Mouse (Mus musculus) bone marrow macrophage, adult 2 months (primary cell): ENCODE measurements around the gene Uaca. TPM values are rescaled to one million over a fixed set of nuclear protein-coding genes. Genes with fewer than 3 reads are reported as not detected.

Experiments
- H3K27ac ChIP-seq: 2 replicates; pipeline ENCODE4 v1.5.1; 2012; ENCODE audit warnings: low read depth, low read length; ENCODE audit not compliant: insufficient read depth
- H3K4me1 ChIP-seq: 2 replicates; pipeline ENCODE4 v1.6.1; 2012; ENCODE audit warnings: low read length; ENCODE audit not compliant: control insufficient read depth, insufficient read depth
- H3K4me3 ChIP-seq: 2 replicates; pipeline ENCODE4 v1.5.1; 2012; ENCODE audit warnings: mild to moderate bottlenecking, low read length, moderate library complexity; ENCODE audit not compliant: insufficient read depth
- CTCF ChIP-seq: IDR thresholded peaks from 2 replicates; pipeline ENCODE4 v1.5.1; 2012; ENCODE audit warnings: low read depth, mild to moderate bottlenecking, low read length, moderate library complexity
- POLR2A ChIP-seq: IDR thresholded peaks from 2 replicates; pipeline ENCODE4 v1.6.1; 2012; ENCODE audit warnings: mild to moderate bottlenecking, low read depth, low read length, borderline replicate concordance
- polyA plus RNA-seq: library from polyadenylated mRNA; stranded (reverse); fragments of >200 nt; gene quantifications from 2 replicates; pipeline ENCODE4 v1.2.4, GENCODE M21; 2012; ENCODE audit not compliant: missing spikeins, insufficient read depth, insufficient read length

The Uaca gene
- polyA plus RNA-seq, 1 experiment: 6.0 TPM

DNA sequence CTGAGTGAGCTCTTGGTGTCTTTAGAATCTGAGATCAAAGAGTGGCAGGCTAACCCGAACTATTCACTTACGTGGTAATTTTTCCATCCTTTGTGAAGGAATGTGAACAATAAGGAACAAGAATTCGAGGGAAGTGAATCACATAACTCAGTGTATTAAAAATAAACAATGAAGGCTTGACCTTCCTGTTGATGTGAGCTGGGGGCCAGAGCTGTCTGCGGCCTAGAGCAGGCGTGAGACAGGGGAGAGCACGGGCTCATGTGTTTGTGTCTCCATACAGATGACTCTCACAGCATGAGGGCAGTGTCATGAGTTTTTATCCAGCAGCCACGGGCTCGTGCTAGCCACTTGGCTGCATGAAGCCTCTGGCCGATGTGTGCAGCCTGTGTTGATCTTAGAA is 54.4 kb downstream of the Uaca start:
- Histone ChIP-seq H3K4me3 (no peak overlapping the region), H3K4me1 (peaks cover 16% of the 10 kb centered on the region), H3K27ac (no peak overlapping the region)
- TF ChIP-seq POLR2A (no peak), CTCF (no peak)

DNA sequence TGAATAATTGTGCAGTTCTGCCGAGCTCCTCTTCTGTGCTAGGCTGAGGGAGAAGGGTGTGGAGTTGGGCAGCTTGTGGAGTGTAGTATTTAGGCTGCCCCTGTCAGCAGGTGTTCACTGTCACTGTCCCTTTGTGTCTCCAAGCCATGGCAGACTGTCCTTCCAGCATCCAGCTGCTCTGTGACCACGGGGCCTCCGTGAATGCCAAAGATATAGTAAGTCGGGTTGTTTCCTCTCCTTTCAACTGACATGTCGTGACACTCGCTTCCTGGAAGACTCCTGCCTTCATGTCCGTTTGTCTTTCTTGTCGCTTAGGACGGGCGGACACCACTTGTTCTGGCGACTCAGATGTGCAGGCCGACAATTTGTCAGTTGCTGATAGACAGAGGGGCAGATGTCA is 55.6 kb downstream of the Uaca start:
- Histone ChIP-seq H3K27ac (no peak overlapping the region), H3K4me1 (peaks cover 16% of the 10 kb centered on the region), H3K4me3 (no peak overlapping the region)
- no peak for TF ChIP-seq CTCF
- TF ChIP-seq POLR2A: no peak

DNA sequence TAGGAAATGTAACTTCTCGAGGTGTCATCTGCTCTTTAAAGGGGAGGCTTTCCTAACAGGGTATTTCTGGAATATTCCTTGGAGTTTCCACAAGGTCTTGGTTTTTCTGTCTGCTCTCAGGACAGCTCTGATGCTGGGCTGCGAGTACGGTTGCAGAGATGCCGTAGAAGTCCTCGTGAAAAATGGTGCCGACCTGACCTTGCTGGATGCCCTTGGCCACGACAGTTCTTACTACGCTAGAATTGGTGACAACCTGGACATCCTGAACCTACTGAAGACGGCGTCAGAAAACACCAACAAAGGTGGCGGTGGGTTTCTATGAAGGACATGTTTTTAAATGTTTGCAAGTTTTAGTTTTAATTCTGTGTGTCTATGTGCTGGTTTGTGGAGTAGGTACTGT is 59.9 kb downstream of the Uaca start:
- Histone ChIP-seq H3K27ac (no peak overlapping the region), H3K4me3 (no peak overlapping the region), H3K4me1 (no peaks in the 10 kb centered on the region)
- TF ChIP-seq POLR2A: no peak
- no peak for TF ChIP-seq CTCF

- no peak overlapping the region for H3K27ac ChIP-seq
- H3K4me1 ChIP-seq: no peaks in the 10 kb centered on the region
- TF ChIP-seq CTCF: 0 out of 2 replicates have a peak, but pooled peaks have one; percentile 38
- no peak for TF ChIP-seq POLR2A
- H3K4me3 ChIP-seq: no peak overlapping the region
Measured at GRCm38 (mm10) chr9:60857833-60858232, 63.5 kb downstream of the Uaca start.

GRCm38 (mm10) chr9:60858306-60858960 is 64.1 kb downstream of the Uaca start:
- Histone ChIP-seq H3K4me1 (no peaks in the 10 kb centered on the region), H3K27ac (no peak overlapping the region), H3K4me3 (no peak overlapping the region)
- TF ChIP-seq CTCF (no peak), POLR2A (no peak)

DNA sequence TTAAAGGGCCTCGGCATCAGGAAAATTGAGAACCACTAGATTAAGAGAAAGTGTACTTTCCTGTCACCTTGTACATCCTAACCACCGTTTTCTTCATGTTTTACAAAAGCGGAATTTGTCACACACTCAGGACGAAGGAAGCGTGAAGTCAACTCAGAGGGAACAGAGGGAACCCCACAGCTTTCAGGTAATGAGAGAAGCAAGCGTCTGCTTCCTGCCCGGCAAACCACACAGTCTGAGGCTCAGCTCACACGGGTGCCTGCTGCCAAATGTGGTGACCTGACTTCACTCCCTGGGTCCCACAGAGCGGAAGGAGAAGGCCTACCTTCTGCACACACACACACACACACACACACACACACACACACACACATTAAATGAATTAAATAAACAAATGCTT is 64.7 kb downstream of the Uaca start:
- no peak for TF ChIP-seq POLR2A
- no peak for TF ChIP-seq CTCF
- Histone ChIP-seq H3K4me3 (no peak overlapping the region), H3K27ac (no peak overlapping the region), H3K4me1 (no peaks in the 10 kb centered on the region)

DNA sequence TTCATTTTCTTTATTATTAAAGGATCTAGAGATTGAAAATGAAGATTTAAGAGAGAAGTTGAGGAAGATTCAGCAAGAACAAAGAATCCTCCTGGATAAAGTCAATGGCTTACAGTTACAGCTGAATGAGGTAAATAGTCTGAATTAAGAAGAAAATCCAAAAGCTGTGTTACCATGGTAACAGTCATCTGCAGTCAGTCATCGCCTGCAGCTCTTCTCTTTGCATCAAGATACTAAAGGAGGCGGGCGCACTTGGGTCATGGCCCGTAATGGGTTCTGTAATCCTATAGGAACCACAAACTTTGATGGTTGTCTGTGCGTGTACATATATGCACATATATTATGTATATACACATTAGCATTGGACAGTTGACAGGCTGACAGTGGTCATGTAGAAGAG is 66.7 kb downstream of the Uaca start:
- H3K4me1 ChIP-seq: no peaks in the 10 kb centered on the region
- no peak for TF ChIP-seq CTCF
- TF ChIP-seq POLR2A: no peak
- no peak overlapping the region for H3K27ac ChIP-seq
- H3K4me3 ChIP-seq: no peak overlapping the region

DNA sequence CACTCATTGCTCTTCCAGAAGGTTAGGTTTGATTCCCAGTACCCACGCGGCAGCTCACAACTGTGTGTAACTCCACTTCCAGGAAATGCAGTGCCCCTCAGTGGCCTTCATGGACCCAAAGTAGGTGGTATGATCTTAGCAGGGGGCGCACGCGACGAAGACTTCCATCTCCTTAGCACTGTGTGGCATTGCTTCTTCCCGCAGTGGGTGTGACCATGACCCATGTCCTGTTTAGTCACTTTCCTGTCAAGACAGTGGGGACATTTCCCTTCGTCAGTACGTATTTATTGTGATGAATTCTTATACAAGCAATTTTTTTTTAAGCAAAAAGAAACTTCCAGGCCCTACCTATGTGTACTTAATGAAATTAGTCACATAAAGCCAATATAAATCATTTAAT is 70.3 kb downstream of the Uaca start:
- Histone ChIP-seq H3K4me1 (no peaks in the 10 kb centered on the region), H3K27ac (no peak overlapping the region), H3K4me3 (no peak overlapping the region)
- TF ChIP-seq POLR2A (no peak), CTCF (no peak)

DNA sequence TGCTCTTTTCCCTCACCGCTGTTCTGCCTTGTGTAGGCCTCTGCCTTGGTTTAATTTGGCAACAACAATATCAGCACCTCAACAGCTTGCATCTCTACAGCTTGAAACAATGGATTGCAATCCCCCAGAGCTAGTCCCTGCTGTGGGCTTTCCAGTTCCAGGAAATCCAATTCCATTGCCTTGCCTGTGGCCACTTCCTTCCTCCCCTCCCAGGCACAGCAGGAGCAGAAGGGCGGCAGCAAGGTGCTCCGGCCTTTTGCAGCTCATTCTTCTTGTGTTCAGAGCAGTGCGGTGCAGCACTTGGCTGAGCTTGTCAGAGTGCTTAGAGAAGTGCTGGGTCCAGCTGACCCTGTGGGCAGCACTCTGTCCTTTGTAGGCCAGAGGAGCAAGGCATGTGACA is 71.5 kb downstream of the Uaca start:
- H3K4me3 ChIP-seq: no peak overlapping the region

GRCm38 (mm10) chr9:60870451-60870850 is 76.1 kb downstream of the Uaca start:
- TF ChIP-seq POLR2A (no peak), CTCF (no peak)
- Histone ChIP-seq H3K27ac (no peak overlapping the region), H3K4me1 (no peaks in the 10 kb centered on the region), H3K4me3 (no peak overlapping the region)

More for the DNA sequence above, 71.5 kb downstream of the Uaca start:
- TF ChIP-seq POLR2A (no peak), CTCF (no peak)
- Histone ChIP-seq H3K27ac (no peak overlapping the region), H3K4me1 (no peaks in the 10 kb centered on the region)
